Comparison of ENCODE assay signal across 9 mouse cellular contexts in the genomic region with DNA sequence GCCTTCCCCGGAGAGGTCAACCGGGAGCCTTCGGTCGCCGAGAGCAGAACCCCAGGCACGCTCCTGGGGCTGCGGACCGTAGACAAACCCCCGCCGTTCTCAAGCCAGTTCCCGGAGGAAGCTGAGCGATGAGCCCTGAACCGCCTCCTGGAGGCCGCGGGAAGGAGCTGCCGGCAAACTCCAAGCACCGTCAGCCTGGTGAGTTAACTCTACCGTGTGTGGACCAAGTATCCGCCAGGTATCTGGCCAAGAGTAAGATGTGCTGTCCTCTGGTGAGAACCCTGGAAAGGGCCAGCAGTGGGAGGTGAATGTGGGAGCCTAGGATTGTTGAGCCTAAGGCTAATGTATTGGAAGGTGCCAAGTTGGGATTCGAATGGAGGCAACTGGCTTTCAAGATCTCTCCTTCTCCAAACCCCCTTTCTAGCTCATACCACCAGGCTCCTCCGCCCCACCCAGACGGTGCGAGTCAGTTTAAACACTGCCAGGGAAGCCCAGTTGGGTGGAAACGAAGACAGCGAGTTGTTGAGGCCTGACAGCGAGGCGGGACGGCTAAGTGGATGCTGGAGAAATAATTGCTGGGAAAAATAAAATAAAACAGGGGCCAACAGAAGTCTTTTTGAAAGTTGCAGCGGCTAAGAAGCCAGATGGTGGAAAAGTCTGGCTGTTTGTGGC. TPM values are rescaled to one million over a fixed set of nuclear protein-coding genes. Genes with fewer than 3 reads are reported as not detected.
DNase-seq lines count a peak whose midpoint lies in the region; ATAC-seq and TF ChIP-seq lines count a peak whose summit lies in the region.
"Had no signal": no experiment of that assay in that cellular context is flagged by ENCODE, and none has a peak within 500 bp of the region (broad histone marks: within the 10 kb centered on the region; RNA-seq: fewer than 3 reads in every experiment).

No protein-coding gene starts in this region.

- no peaks in the 10 kb centered on the region for H3K36me3 ChIP-seq in E14TG2a.4 (ENCODE audit: insufficient read depth, low read length)
- no peaks in the 10 kb centered on the region for H3K36me3 ChIP-seq in forebrain, embryonic 14.5 days (ENCODE audit: control insufficient read depth, insufficient read depth, low read length)
- H3K36me3 ChIP-seq in liver, postnatal 0 days (replicated peaks; ENCODE audit: insufficient read depth, low read length): no peaks in the 10 kb centered on the region

- H3K9ac ChIP-seq in forebrain, embryonic 14.5 days (ENCODE audit: low read length): peak overlapping the region; percentile 58
- H3K9ac ChIP-seq in liver, postnatal 0 days (replicated peaks): no peak overlapping the region

- peak overlapping the region; percentile 68 for H3K4me2 ChIP-seq in forebrain, embryonic 14.5 days (ENCODE audit: low read length)
- peak overlapping the region; percentile 35 for H3K4me2 ChIP-seq in liver, postnatal 0 days (ENCODE audit: low read depth, low read length)

- H3K27me3 ChIP-seq in E14TG2a.4 (ENCODE audit: insufficient read depth, low read length): peaks cover 89% of the 10 kb centered on the region
- H3K27me3 ChIP-seq in forebrain, embryonic 14.5 days (replicated peaks; ENCODE audit: control insufficient read depth, insufficient read depth, low read length): peaks cover 66% of the 10 kb centered on the region
- peaks cover 92% of the 10 kb centered on the region for H3K27me3 ChIP-seq in liver, postnatal 0 days (ENCODE audit: insufficient read depth, low read length)

- 2% methylated on average over 29 of the region's 29 CpGs for WGBS in forebrain, embryonic 14.5 days
- 2% methylated on average over 29 of the region's 29 CpGs for WGBS in liver, postnatal 0 days (ENCODE audit: insufficient replicate concordance)

- ATAC-seq in frontal cortex, adult (ENCODE audit: low TSS enrichment): peak; percentile 41
- peak; percentile 55 for ATAC-seq in forebrain, embryonic 14.5 days
- ATAC-seq in liver, postnatal 0 days: no peak

- H3K27ac ChIP-seq in forebrain, embryonic 14.5 days (ENCODE audit: low read depth, low read length): peak overlapping the region; percentile 58
- H3K27ac ChIP-seq in liver, postnatal 0 days (ENCODE audit: low read depth): no peak overlapping the region

- peak overlapping the region; percentile 72 for H3K4me3 ChIP-seq in E14TG2a.4 (replicated peaks; ENCODE audit: low read length)
- H3K4me3 ChIP-seq in forebrain, embryonic 14.5 days (ENCODE audit: low read depth, low read length): peak overlapping the region; percentile 38
- peak overlapping the region; percentile 10; the same call in 1 of the 2 replicates for H3K4me3 ChIP-seq in liver, postnatal 0 days (ENCODE audit: low read depth, low read length)

- no peak for TF ChIP-seq EP300 in liver, postnatal 0 days (IDR thresholded peaks at IDR 0.05; ENCODE audit: low read depth)

- DNase-seq in frontal cortex, postnatal 14 days (ENCODE audit: low spot score in 2 of 2): no peak
- peak; percentile 67 for DNase-seq in forebrain, embryonic 14.5 days (ENCODE audit: low spot score)
- peak; percentile 16 for DNase-seq in liver, postnatal 0 days
- no peak for DNase-seq in T-cell, adult 2 months (ENCODE audit: low spot score)
- DNase-seq in layer of hippocampus, adult 11-12 months (ENCODE audit: low spot score): no peak
- DNase-seq in layer of hippocampus, adult 18-20 months (ENCODE audit: low spot score in 2 of 2): no peak

- no peaks in the 10 kb centered on the region for H3K9me3 ChIP-seq in E14TG2a.4 (ENCODE audit: low read length)
- H3K9me3 ChIP-seq in forebrain, embryonic 14.5 days (replicated peaks; ENCODE audit: control insufficient read depth, low read length): no peaks in the 10 kb centered on the region
- H3K9me3 ChIP-seq in liver, postnatal 0 days (ENCODE audit: low read length): 0 out of 2 replicates have a peak, but pooled peaks cover 3% of the 10 kb centered on the region

- peak; percentile 18; the same call in 1 of the 2 replicates for TF ChIP-seq CTCF in E14TG2a.4 (conservative IDR thresholded peaks at IDR 0.05; ENCODE audit: low read length)
- TF ChIP-seq CTCF in liver, postnatal 0 days (IDR thresholded peaks at IDR 0.05; ENCODE audit: low read depth): 0 out of 2 replicates have a peak, but pooled peaks have one; percentile 12

- peaks cover 58% of the 10 kb centered on the region for H3K4me1 ChIP-seq in E14TG2a.4 (replicated peaks; ENCODE audit: low read depth, low read length)
- peaks cover 10% of the 10 kb centered on the region for H3K4me1 ChIP-seq in forebrain, embryonic 14.5 days (ENCODE audit: control insufficient read depth, insufficient read depth, low read length)
- H3K4me1 ChIP-seq in liver, postnatal 0 days (ENCODE audit: insufficient read depth): peaks cover 4% of the 10 kb centered on the region; the same call in 1 of the 2 replicates

RNA-seq across cellular contexts. Expression of a gene that starts 1.6 kb away (rescaled TPM):
- polyA plus RNA-seq in forebrain, embryonic 14.5 days (2014; fragmentation: Nextera tagmentation; extraction: Ambion mirVana): 11.2 and 12.0 TPM in 2 replicates
- not detected in 2 replicates for polyA plus RNA-seq in liver, postnatal 0 days (2015; fragmentation: Nextera tagmentation; extraction: Ambion mirVana)
- under 1 TPM in 1 of 2 experiments, not detected in 1; 0.13 TPM for total RNA-seq in layer of hippocampus, adult 18-20 months (2021)
- total RNA-seq: liver, adult 2 months had no signal
- polyA plus RNA-seq: liver, adult 2 months had no signal

Comparison
In these comparisons a context has a peak if more than half of its experiments do, and no peak if none do; other contexts are left out.
1. DNase-seq: peak in forebrain, embryonic 14.5 days (single experiment) and liver, postnatal 0 days (single experiment); none in frontal cortex, postnatal 14 days (0 of 2), T-cell, adult 2 months (single experiment), layer of hippocampus, adult 11-12 months (single experiment) and layer of hippocampus, adult 18-20 months (0 of 2).
2. H3K4me3 ChIP-seq: peak in every context shown above with its lines; median percentile 72 in E14TG2a.4; 38 in forebrain, embryonic 14.5 days; 10 in liver, postnatal 0 days.
3. RNA of a gene that starts 1.6 kb away (polyA plus RNA-seq): 11.2 to 12.0 TPM in forebrain, embryonic 14.5 days; not detected in liver, postnatal 0 days; every median in the first group is over 10 times any median in the second.